Mouse (Mus musculus) left cerebral cortex, adult 9 months (tissue): ENCODE measurements around the gene Myo5a.

Experiments used
- DNase-seq, 2 experiments: peaks; one replicate each; pipeline ENCODE4 v3.0.0; 2022; ENCODE audit warnings: low spot score in 2 of 2

Myo5a gene

GRCm38 (mm10) chr9:75201506-75201905 is 130.7 kb downstream of the Myo5a start:
- DNase-seq: no peak

GRCm38 (mm10) chr9:75202036-75202435 is 131.2 kb downstream of the Myo5a start:
- DNase-seq: no peak

DNA sequence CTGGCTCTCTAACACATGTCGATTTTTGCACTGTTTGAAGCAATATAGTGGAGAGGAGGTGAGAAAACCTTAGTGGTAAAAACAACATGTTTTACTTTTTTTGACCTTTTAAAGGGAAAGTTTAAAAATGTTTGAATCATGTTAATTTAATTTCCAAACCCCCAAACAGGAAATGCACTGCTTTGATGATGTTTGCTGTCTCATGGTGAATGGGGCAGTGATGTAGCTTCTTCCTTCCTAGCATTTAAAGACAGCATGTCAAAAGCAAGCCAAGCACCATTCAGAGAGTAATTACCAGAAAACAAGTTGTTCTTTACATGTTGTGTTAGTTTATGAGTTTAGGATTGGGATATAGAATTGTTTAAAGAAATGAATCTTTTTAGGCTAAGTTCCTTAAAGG is 138.4 kb downstream of the Myo5a start:
- no peak for DNase-seq

GRCm38 (mm10) chr9:75210269-75210668 is 139.5 kb downstream of the Myo5a start:
- no peak for DNase-seq

- DNase-seq: no peak
These were observed 144.1 kb downstream of the Myo5a start for GRCm38 (mm10) chr9:75214743-75215413.

GRCm38 (mm10) chr9:75219942-75220341 is 149.1 kb downstream of the Myo5a start:
- DNase-seq: peak; percentile 66 to 67

- no peak for DNase-seq
These were observed 150.8 kb downstream of the Myo5a start for GRCm38 (mm10) chr9:75221420-75222287.

GRCm38 (mm10) chr9:75231841-75232746 is 161.3 kb downstream of the Myo5a start, which contains the start of gene Myo5c:
TSS of gene Myo5c (plus strand) at chr9:75232020.
- DNase-seq: no peak

GRCm38 (mm10) chr9:75232860-75233259 is 162.0 kb downstream of the Myo5a start:
- DNase-seq: no peak

- no peak for DNase-seq
These were observed 163.5 kb downstream of the Myo5a start for GRCm38 (mm10) chr9:75234271-75234741.

- peak in 1 of 2 experiments; percentile 65 for DNase-seq
These were observed 164.3 kb downstream of the Myo5a start for GRCm38 (mm10) chr9:75234983-75235627.

DNA sequence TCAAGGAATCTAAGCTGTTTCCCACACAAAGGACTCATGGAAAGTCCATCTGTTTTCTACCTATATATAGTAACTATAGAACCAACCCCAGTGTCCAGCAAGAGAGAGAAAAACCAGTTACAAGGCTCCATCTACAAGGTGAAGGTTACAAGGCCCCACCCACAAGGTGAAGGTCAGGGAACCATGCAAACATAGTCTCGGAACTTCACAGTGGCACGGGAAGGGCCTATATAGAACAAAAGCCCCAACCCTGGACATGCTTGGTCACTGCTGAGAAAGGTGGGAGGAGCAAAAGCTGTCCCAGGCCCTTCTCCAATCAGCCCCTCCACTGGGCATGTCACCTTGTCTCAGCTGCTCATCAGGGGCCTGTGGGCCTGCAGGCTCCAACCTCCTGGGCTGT is 164.9 kb downstream of the Myo5a start:
- DNase-seq: no peak

GRCm38 (mm10) chr9:75236416-75237308 is 165.8 kb downstream of the Myo5a start:
- no peak for DNase-seq

DNA sequence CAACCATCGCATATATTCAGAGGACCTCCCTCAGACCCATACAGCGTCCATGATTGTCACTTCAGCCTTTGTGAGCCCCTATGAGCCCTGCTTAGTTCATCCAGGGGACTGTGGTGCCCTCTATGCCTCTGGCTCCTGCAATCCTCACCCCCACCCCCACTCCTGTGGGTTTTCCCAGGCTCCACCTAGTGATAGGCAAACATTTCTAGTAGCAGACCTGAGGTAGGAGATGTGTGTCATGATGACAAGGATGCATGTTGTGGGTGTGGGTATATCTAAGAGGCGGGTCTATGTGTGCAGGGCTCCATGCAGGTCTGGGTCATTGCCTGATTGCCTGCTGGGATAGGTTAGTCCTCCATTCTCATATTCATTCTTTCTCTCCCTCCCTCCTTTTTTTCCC is 167.4 kb downstream of the Myo5a start:
- DNase-seq: no peak

- DNase-seq: peak in 1 of 2 experiments; percentile 77
These were observed 172.2 kb downstream of the Myo5a start for GRCm38 (mm10) chr9:75243052-75243451.

DNA sequence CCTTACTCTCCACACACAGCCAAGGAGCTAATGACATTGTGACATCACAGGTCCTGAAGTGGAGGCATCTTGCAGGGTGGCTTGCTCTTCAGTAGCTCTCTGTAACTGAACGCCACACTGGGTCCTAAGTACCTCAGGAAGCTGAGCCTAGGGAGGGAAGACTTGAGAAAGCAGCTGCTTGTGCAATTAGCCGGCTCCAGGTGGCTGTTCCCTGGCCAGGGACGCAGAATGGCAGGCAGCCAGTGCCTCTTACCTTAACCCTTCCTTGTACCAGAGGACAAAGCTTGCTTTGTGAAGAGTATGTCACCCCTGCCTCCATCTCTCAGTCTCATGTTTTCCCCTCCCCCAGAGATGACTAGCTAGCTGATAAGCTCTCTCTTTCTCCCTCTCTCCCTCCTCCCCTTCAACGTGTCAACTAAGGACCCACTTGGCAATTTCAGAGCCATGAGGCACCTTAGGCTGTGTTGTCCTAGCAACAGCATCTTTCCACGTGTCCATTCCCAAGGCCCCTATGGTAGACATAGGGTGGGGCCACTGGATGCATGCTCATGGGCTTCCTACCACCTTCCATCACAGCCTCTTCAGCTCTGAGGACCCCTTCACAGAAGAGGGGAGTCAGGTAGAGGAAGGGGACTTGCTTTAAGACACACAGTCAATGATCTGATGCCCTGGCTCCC is 173.1 kb downstream of the Myo5a start:
- DNase-seq: peak in 1 of 2 experiments; percentile 66

DNA sequence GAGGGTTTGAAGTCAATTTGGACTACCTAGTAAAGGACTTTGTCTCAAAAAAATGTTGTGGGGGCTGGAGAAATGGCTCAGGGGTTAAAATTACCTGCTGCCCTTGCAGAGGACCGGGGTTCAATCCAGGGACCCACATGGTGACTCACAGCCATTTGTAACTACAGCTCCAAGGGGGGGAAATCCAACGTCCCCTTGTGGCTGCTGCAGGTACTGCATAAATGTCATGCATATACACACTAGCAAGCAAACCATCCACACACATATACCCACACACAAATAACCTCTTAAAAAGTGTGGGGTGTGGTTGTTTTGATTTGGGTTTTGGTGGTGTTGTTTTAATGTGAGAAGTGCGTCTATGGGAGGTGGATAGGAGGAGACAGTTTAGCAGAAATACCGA is 173.7 kb downstream of the Myo5a start:
- DNase-seq: no peak

DNA sequence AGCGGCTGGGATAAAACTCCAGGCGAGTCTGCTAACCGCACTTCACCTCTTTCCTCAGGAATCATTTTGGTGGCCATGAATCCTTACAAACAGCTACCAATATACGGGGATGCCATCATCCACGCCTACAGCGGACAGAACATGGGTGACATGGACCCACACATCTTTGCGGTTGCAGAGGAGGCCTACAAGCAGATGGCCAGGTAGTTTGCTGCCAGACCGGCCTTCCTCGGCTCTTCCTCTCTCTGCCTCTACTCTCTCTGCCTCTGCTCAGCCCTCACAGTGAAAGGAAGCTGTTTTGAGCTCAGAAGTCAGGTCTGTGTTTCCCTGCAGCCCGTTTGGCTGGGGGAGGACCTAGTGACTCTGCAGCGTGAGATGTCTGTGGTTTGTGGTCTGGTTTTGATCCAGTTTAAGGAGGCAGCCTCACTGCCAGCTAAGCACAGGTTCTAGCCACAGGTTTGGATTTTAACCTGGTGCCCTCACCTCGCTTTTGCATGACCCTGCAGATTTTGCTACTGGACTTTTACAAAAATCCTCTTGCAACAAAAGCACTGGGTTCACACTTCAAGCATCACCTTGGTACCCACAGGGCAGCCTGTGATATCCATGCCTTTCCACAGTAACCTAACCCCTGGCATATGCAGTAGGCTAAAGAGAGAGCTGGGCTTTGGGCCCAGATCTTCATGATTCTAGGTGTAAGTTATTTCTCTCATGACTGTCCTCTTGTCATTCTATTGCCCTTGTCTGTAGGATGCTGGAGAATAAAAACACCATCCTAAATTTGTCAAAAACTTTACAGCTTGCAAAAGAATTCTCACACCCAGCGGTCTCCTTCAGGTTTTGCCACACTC is 175.5 kb downstream of the Myo5a start:
- DNase-seq: no peak

- DNase-seq: peak in 1 of 2 experiments; percentile 60
These were observed 177.1 kb downstream of the Myo5a start for GRCm38 (mm10) chr9:75247870-75248269.
